Mouse (Mus musculus): ENCODE measurements around the gene Poldip3. TPM values are rescaled to one million over a fixed set of nuclear protein-coding genes. Genes with fewer than 3 reads are reported as not detected.

Gene Poldip3
- polyA plus RNA-seq, 1 experiment from 2014 or later: 153 TPM

- no peak overlapping the region for H3K4me3 ChIP-seq (ENCODE audit: low read length)
- H3K36me3 ChIP-seq (ENCODE audit: insufficient read depth, low read length): peaks cover 46% of the 10 kb centered on the region
- ATAC-seq (ENCODE audit: low FRiP score, low TSS enrichment): peak; percentile 50; the same call in 1 of the 2 replicates
- H3K4me2 ChIP-seq (replicated peaks; ENCODE audit: low read depth, low read length): no peak overlapping the region
- H3K27me3 ChIP-seq (ENCODE audit: insufficient read depth, low read length): no peaks in the 10 kb centered on the region
- no peaks in the 10 kb centered on the region for H3K4me1 ChIP-seq (ENCODE audit: insufficient read depth, low read length)
- 70% methylated on average over 11 of the region's 11 CpGs for WGBS
- no peak overlapping the region for H3K27ac ChIP-seq (ENCODE audit: low read length)
- H3K9ac ChIP-seq (replicated peaks; ENCODE audit: low read length): no peak overlapping the region
- no peaks in the 10 kb centered on the region for H3K9me3 ChIP-seq (ENCODE audit: low read length)
Observed at GRCm38 (mm10) chr15:83156929-83157666, 7.9 kb upstream of the Poldip3 start.

DNA sequence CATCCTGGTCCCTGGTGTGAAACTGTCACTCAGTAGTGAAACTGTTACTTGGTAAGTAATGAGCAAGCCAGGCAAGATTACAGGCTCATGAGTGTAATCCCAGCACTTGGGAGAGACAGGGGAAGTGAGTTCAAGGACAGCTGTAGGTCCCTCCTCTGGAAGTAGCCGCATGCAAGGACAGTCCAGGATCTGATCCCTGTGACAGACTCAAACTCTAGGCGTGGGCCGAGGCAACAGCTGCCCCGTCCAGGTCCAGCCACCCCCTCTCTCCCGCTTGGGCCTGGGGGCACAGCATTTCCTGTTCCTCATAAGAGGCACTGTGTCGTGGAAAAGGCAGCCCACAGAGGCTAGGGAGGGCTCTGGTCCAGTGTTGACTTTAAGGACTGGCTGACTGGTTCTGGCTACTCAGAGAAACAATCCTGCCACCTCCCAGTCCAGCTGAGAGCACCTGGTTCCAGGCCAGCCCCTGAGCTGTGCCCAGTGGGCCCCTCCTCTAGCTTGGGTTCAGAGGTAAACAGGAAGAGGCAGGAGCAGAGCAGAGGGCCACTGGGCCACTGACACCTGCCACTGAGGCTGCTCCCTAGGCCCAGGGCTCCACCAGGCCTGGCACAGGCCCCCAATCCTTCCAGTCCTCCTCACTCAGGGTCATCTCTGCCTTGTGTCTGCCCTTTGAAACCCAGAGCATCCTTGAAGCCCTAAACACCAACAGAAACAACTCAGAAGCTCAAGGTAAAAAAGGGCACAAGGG is 6.7 kb upstream of the Poldip3 start:
- H3K9me3 ChIP-seq (ENCODE audit: low read length): no peaks in the 10 kb centered on the region
- 66% methylated on average over 6 of the region's 6 CpGs for WGBS
- no peak overlapping the region; the same call in 1 of the 2 replicates for H3K9ac ChIP-seq (replicated peaks; ENCODE audit: low read length)
- no peaks in the 10 kb centered on the region for H3K4me1 ChIP-seq (ENCODE audit: insufficient read depth, low read length)
- H3K4me3 ChIP-seq (ENCODE audit: low read length): no peak overlapping the region
- ATAC-seq (ENCODE audit: low FRiP score, low TSS enrichment): 0 out of 2 replicates have a peak, but pooled peaks have one; percentile 11
- H3K27ac ChIP-seq (ENCODE audit: low read length): peak overlapping the region; percentile 15; the same call in 1 of the 2 replicates
- no peak overlapping the region for H3K4me2 ChIP-seq (replicated peaks; ENCODE audit: low read depth, low read length)
- H3K27me3 ChIP-seq (ENCODE audit: insufficient read depth, low read length): no peaks in the 10 kb centered on the region
- peaks cover 46% of the 10 kb centered on the region for H3K36me3 ChIP-seq (ENCODE audit: insufficient read depth, low read length)

DNA sequence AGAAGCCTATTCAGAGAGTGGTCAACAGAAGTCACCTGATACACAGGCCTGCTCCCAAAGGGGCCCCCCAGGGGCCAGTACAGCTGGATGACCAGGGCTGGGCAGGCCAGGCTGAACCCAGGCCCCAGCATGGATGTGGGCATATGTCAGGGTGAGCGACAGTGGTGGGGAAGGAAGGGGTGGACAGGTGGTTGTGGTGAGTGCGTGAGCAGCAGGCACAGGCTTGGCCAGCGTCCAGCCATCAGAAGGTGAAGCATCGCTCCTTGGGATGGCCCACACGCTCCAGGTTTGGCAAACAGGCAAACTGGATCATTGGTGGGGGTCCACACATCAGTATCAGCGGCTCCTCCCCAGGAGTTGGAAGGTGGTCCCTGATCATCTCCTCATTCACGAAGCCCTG is 5.1 kb upstream of the Poldip3 start:
- no peak for ATAC-seq (ENCODE audit: low FRiP score, low TSS enrichment)
- 92% methylated on average over 7 of the region's 7 CpGs for WGBS

GRCm38 (mm10) chr15:83150694-83151093 is 1.5 kb upstream of the Poldip3 start:
- 86% methylated on average over 4 of the region's 4 CpGs for WGBS
- no peak overlapping the region for H3K4me3 ChIP-seq (ENCODE audit: low read length)
- no peaks in the 10 kb centered on the region for H3K27me3 ChIP-seq (ENCODE audit: insufficient read depth, low read length)
- peaks cover 23% of the 10 kb centered on the region for H3K36me3 ChIP-seq (ENCODE audit: insufficient read depth, low read length)
- peaks cover 12% of the 10 kb centered on the region for H3K4me1 ChIP-seq (ENCODE audit: insufficient read depth, low read length)
- no peaks in the 10 kb centered on the region for H3K9me3 ChIP-seq (ENCODE audit: low read length)
- no peak overlapping the region for H3K9ac ChIP-seq (replicated peaks; ENCODE audit: low read length)
- H3K4me2 ChIP-seq (replicated peaks; ENCODE audit: low read depth, low read length): no peak overlapping the region
- ATAC-seq (ENCODE audit: low FRiP score, low TSS enrichment): no peak
- 0 out of 2 replicates have a peak overlapping the region, but pooled peaks have one; percentile 8 for H3K27ac ChIP-seq (ENCODE audit: low read length)

More for the DNA sequence above, 5.1 kb upstream of the Poldip3 start:
- Histone ChIP-seq H3K36me3 (ENCODE audit: insufficient read depth, low read length) (peaks cover 32% of the 10 kb centered on the region), H3K9me3 (ENCODE audit: low read length) (no peaks in the 10 kb centered on the region), H3K4me3 (ENCODE audit: low read length) (no peak overlapping the region), H3K27me3 (ENCODE audit: insufficient read depth, low read length) (no peaks in the 10 kb centered on the region), H3K4me1 (ENCODE audit: insufficient read depth, low read length) (no peaks in the 10 kb centered on the region), H3K27ac (ENCODE audit: low read length) (no peak overlapping the region), H3K9ac (replicated peaks; ENCODE audit: low read length) (no peak overlapping the region), H3K4me2 (replicated peaks; ENCODE audit: low read depth, low read length) (no peak overlapping the region)

DNA sequence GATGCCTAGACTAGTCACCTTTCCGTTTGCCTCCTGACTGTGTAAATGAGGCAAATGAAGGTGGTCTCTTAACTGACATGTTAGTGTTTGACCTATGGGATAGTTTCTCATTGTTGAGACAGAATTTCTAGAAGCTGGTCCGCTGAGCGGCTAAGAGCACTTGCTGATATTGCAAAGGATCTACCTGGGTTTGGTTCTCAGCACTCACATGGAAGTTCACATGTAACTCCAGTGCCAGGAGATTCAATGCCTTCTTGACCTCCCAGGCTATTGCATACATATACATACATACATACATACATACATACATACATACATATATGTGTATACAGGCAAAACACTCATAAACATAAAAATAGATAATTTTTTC is 874 bp upstream of the Poldip3 start:
- Histone ChIP-seq H3K36me3 (ENCODE audit: insufficient read depth, low read length) (peaks cover 26% of the 10 kb centered on the region), H3K27me3 (ENCODE audit: insufficient read depth, low read length) (no peaks in the 10 kb centered on the region), H3K27ac (ENCODE audit: low read length) (peak overlapping the region; percentile 96), H3K4me1 (ENCODE audit: insufficient read depth, low read length) (peaks cover 12% of the 10 kb centered on the region), H3K4me2 (replicated peaks; ENCODE audit: low read depth, low read length) (peak overlapping the region; percentile 49), H3K9me3 (ENCODE audit: low read length) (no peaks in the 10 kb centered on the region), H3K9ac (replicated peaks; ENCODE audit: low read length) (peak overlapping the region; percentile 99), H3K4me3 (ENCODE audit: low read length) (peak overlapping the region; percentile 93)
- 19% methylated on average over 3 of the region's 3 CpGs for WGBS
- no peak for ATAC-seq (ENCODE audit: low FRiP score, low TSS enrichment)

DNA sequence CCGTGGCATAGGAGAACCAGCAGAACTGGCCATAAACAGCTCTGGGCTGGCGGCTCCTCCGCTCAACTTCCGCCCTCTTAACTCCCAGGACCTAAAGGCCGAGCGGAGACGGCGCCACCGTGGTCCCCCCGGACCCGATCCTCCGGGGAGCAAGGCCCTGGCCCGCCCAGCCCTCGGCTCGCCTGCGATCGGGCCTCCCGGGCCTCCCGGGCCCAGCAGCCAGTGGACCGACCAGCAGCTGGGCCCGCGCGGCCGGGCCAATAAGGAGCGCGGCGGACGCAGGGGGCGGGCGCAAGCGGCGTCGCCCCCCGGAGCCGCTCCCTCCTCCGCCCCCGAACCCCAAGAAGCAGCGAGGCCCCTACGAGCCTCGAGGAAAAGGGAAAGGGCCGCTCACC is 386 bp downstream of the Poldip3 start:
- Histone ChIP-seq H3K27me3 (ENCODE audit: insufficient read depth, low read length) (no peaks in the 10 kb centered on the region), H3K4me3 (ENCODE audit: low read length) (peak overlapping the region; percentile 93), H3K27ac (ENCODE audit: low read length) (peak overlapping the region; percentile 96), H3K9ac (replicated peaks; ENCODE audit: low read length) (peak overlapping the region; percentile 99), H3K9me3 (ENCODE audit: low read length) (no peaks in the 10 kb centered on the region), H3K4me1 (ENCODE audit: insufficient read depth, low read length) (peaks cover 12% of the 10 kb centered on the region), H3K4me2 (replicated peaks; ENCODE audit: low read depth, low read length) (peak overlapping the region; percentile 90), H3K36me3 (ENCODE audit: insufficient read depth, low read length) (peaks cover 25% of the 10 kb centered on the region)
- whole genome bisulfite sequencing: 1% methylated on average over 36 of the region's 41 CpGs
- ATAC-seq (ENCODE audit: low FRiP score, low TSS enrichment): peak; percentile 78

- peak overlapping the region; percentile 96 for H3K27ac ChIP-seq (ENCODE audit: low read length)
- peak overlapping the region; percentile 99 for H3K9ac ChIP-seq (replicated peaks; ENCODE audit: low read length)
- 2% methylated on average over 21 of the region's 21 CpGs for WGBS
- peak overlapping the region; percentile 93 for H3K4me3 ChIP-seq (ENCODE audit: low read length)
- H3K9me3 ChIP-seq (ENCODE audit: low read length): no peaks in the 10 kb centered on the region
- peak overlapping the region; percentile 90 for H3K4me2 ChIP-seq (replicated peaks; ENCODE audit: low read depth, low read length)
- ATAC-seq (ENCODE audit: low FRiP score, low TSS enrichment): no peak
- peaks cover 21% of the 10 kb centered on the region for H3K36me3 ChIP-seq (ENCODE audit: insufficient read depth, low read length)
- H3K27me3 ChIP-seq (ENCODE audit: insufficient read depth, low read length): no peaks in the 10 kb centered on the region
- peaks cover 12% of the 10 kb centered on the region for H3K4me1 ChIP-seq (ENCODE audit: insufficient read depth, low read length)
Observed at GRCm38 (mm10) chr15:83148395-83148794, 789 bp downstream of the Poldip3 start.

- Histone ChIP-seq H3K4me3 (ENCODE audit: low read length) (no peak overlapping the region), H3K27me3 (ENCODE audit: insufficient read depth, low read length) (no peaks in the 10 kb centered on the region), H3K4me1 (ENCODE audit: insufficient read depth, low read length) (peaks cover 12% of the 10 kb centered on the region), H3K36me3 (ENCODE audit: insufficient read depth, low read length) (peaks cover 25% of the 10 kb centered on the region), H3K9me3 (ENCODE audit: low read length) (no peaks in the 10 kb centered on the region), H3K9ac (replicated peaks; ENCODE audit: low read length) (no peak overlapping the region), H3K27ac (ENCODE audit: low read length) (no peak overlapping the region), H3K4me2 (replicated peaks; ENCODE audit: low read depth, low read length) (no peak overlapping the region)
- ATAC-seq (ENCODE audit: low FRiP score, low TSS enrichment): no peak
- WGBS: 88% methylated on average over 6 of the region's 6 CpGs
Observed at GRCm38 (mm10) chr15:83145541-83145940, 3.6 kb downstream of the Poldip3 start.

DNA sequence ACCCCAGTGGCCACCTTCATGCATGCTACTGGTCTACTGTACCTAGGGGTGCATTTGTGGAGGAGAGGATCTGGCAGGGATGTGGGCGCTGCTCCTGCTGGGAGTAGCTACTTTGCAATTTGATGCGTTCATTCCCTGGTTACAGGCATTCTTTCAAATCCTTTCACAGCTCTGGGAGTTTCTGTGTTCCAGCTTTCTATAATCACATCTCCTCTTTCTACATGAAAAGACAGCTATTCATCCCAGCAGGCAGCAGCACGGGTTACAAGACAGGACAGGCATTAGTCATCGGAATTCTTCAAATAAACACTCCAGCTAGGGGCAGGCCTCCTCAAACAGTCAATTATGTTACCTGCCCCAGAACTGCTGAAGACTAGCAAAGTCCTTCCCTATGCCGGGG is 6.3 kb downstream of the Poldip3 start:
- Histone ChIP-seq H3K36me3 (ENCODE audit: insufficient read depth, low read length) (peaks cover 28% of the 10 kb centered on the region), H3K27me3 (ENCODE audit: insufficient read depth, low read length) (no peaks in the 10 kb centered on the region), H3K4me3 (ENCODE audit: low read length) (no peak overlapping the region), H3K9me3 (ENCODE audit: low read length) (no peaks in the 10 kb centered on the region), H3K4me1 (ENCODE audit: insufficient read depth, low read length) (peaks cover 7% of the 10 kb centered on the region), H3K27ac (ENCODE audit: low read length) (no peak overlapping the region), H3K4me2 (replicated peaks; ENCODE audit: low read depth, low read length) (no peak overlapping the region), H3K9ac (replicated peaks; ENCODE audit: low read length) (no peak overlapping the region)
- ATAC-seq (ENCODE audit: low FRiP score, low TSS enrichment): no peak
- WGBS: 63% methylated on average over 5 of the region's 5 CpGs

DNA sequence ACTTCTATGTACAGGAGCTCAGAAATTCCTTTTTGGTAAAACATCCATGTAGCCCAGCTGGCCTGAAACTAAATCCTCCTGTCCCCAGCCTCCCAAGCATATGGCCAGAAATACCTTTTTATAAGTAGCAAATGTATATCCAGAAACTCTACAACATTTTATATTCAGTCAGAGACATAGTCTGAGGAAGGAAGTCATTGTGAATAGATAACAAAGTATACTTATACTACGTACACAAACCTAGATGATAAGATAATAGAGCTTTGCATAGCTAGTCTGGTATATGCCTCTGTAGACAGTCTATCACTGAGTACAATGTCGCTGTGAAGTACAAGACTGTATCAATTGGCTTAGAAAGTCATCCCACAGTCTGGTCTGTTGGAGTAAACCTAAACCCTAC is 13.5 kb downstream of the Poldip3 start:
- no peaks in the 10 kb centered on the region for H3K4me1 ChIP-seq (ENCODE audit: insufficient read depth, low read length)
- WGBS: 90% methylated on average over 2 of the region's 2 CpGs

More for the DNA sequence above, 13.5 kb downstream of the Poldip3 start:
- Histone ChIP-seq H3K9ac (replicated peaks; ENCODE audit: low read length) (no peak overlapping the region), H3K27ac (ENCODE audit: low read length) (no peak overlapping the region), H3K4me3 (ENCODE audit: low read length) (no peak overlapping the region), H3K27me3 (ENCODE audit: insufficient read depth, low read length) (no peaks in the 10 kb centered on the region), H3K4me2 (replicated peaks; ENCODE audit: low read depth, low read length) (no peak overlapping the region), H3K9me3 (ENCODE audit: low read length) (no peaks in the 10 kb centered on the region), H3K36me3 (ENCODE audit: insufficient read depth, low read length) (peaks cover 69% of the 10 kb centered on the region)
- ATAC-seq (ENCODE audit: low FRiP score, low TSS enrichment): no peak

Measured in kidney, embryonic 16.5 days (tissue).